Mouse (Mus musculus): ENCODE data around the gene Pcbp2. TPM values are rescaled to one million over a fixed set of nuclear protein-coding genes. Genes with fewer than 3 reads are reported as not detected.

The Pcbp2 gene
- polyA plus RNA-seq, 1 experiment from 2014 or later: 90.7 TPM

- DNase-seq (ENCODE audit: low spot score) (no peak), ATAC-seq (ENCODE audit: low FRiP score, low TSS enrichment) (no peak)
- H3K9me3 ChIP-seq (ENCODE audit: control insufficient read depth, low read length): no peaks in the 10 kb centered on the region
- H3K4me1 ChIP-seq (replicated peaks; ENCODE audit: control insufficient read depth, insufficient read depth): no peaks in the 10 kb centered on the region
- no peak overlapping the region for H3K27ac ChIP-seq (replicated peaks)
- TF ChIP-seq EP300 (optimal IDR thresholded peaks at IDR 0.05) (no peak), CTCF (IDR thresholded peaks at IDR 0.05; ENCODE audit: low read depth) (no peak)
- peaks cover 39% of the 10 kb centered on the region for H3K36me3 ChIP-seq (ENCODE audit: control insufficient read depth, insufficient read depth, low read length)
- no peak overlapping the region for H3K4me2 ChIP-seq (replicated peaks; ENCODE audit: low read depth)
- no peak overlapping the region for H3K4me3 ChIP-seq (ENCODE audit: low read depth, low read length)
- no peaks in the 10 kb centered on the region for H3K27me3 ChIP-seq (ENCODE audit: control insufficient read depth, insufficient read depth, low read length)
- WGBS: 89% methylated on average over 3 of the region's 3 CpGs
- H3K9ac ChIP-seq (ENCODE audit: low read length): no peak overlapping the region
These were observed 62.0 kb downstream of the Pcbp2 start for GRCm38 (mm10) chr15:102532106-102532900.

- H3K36me3 ChIP-seq (ENCODE audit: control insufficient read depth, insufficient read depth, low read length): peaks cover 39% of the 10 kb centered on the region
- DNase-seq (ENCODE audit: low spot score): no peak
These were observed 63.6 kb downstream of the Pcbp2 start for GRCm38 (mm10) chr15:102533926-102534325.

GRCm38 (mm10) chr15:102544801-102545200 is 74.5 kb downstream of the Pcbp2 start:
- no peak for ATAC-seq (ENCODE audit: low FRiP score, low TSS enrichment)
- H3K36me3 ChIP-seq (ENCODE audit: control insufficient read depth, insufficient read depth, low read length): peaks cover 20% of the 10 kb centered on the region

More at GRCm38 (mm10) chr15:102533926-102534325, 63.6 kb downstream of the Pcbp2 start:
- Histone ChIP-seq H3K9ac (ENCODE audit: low read length) (no peak overlapping the region), H3K4me3 (ENCODE audit: low read depth, low read length) (no peak overlapping the region), H3K27me3 (ENCODE audit: control insufficient read depth, insufficient read depth, low read length) (no peaks in the 10 kb centered on the region), H3K27ac (replicated peaks) (no peak overlapping the region), H3K4me1 (replicated peaks; ENCODE audit: control insufficient read depth, insufficient read depth) (no peaks in the 10 kb centered on the region), H3K9me3 (ENCODE audit: control insufficient read depth, low read length) (no peaks in the 10 kb centered on the region), H3K4me2 (replicated peaks; ENCODE audit: low read depth) (no peak overlapping the region)
- no peak for TF ChIP-seq CTCF (IDR thresholded peaks at IDR 0.05; ENCODE audit: low read depth)
- TF ChIP-seq EP300 (optimal IDR thresholded peaks at IDR 0.05): no peak
- 87% methylated on average over 7 of the region's 7 CpGs for WGBS
- no peak for ATAC-seq (ENCODE audit: low FRiP score, low TSS enrichment)

GRCm38 (mm10) chr15:102546246-102546645 is 75.9 kb downstream of the Pcbp2 start:
- Histone ChIP-seq H3K27me3 (ENCODE audit: control insufficient read depth, insufficient read depth, low read length) (no peaks in the 10 kb centered on the region), H3K36me3 (ENCODE audit: control insufficient read depth, insufficient read depth, low read length) (peaks cover 24% of the 10 kb centered on the region)
- 90% methylated on average over 3 of the region's 3 CpGs for WGBS

More at GRCm38 (mm10) chr15:102544801-102545200, 74.5 kb downstream of the Pcbp2 start:
- H3K4me2 ChIP-seq (replicated peaks; ENCODE audit: low read depth): no peak overlapping the region
- no peak overlapping the region for H3K9ac ChIP-seq (ENCODE audit: low read length)
- H3K9me3 ChIP-seq (ENCODE audit: control insufficient read depth, low read length): no peaks in the 10 kb centered on the region
- 89% methylated on average over 4 of the region's 4 CpGs for WGBS
- no peak overlapping the region for H3K4me3 ChIP-seq (ENCODE audit: low read depth, low read length)
- TF ChIP-seq CTCF (IDR thresholded peaks at IDR 0.05; ENCODE audit: low read depth) (no peak), EP300 (optimal IDR thresholded peaks at IDR 0.05) (no peak)
- H3K27ac ChIP-seq (replicated peaks): no peak overlapping the region
- H3K4me1 ChIP-seq (replicated peaks; ENCODE audit: control insufficient read depth, insufficient read depth): no peaks in the 10 kb centered on the region
- DNase-seq (ENCODE audit: low spot score): no peak
- no peaks in the 10 kb centered on the region for H3K27me3 ChIP-seq (ENCODE audit: control insufficient read depth, insufficient read depth, low read length)

GRCm38 (mm10) chr15:102546677-102547427 is 76.5 kb downstream of the Pcbp2 start:
- no peak for DNase-seq (ENCODE audit: low spot score)

More at GRCm38 (mm10) chr15:102546246-102546645, 75.9 kb downstream of the Pcbp2 start:
- TF ChIP-seq EP300 (optimal IDR thresholded peaks at IDR 0.05): no peak
- no peak for TF ChIP-seq CTCF (IDR thresholded peaks at IDR 0.05; ENCODE audit: low read depth)
- H3K9me3 ChIP-seq (ENCODE audit: control insufficient read depth, low read length): no peaks in the 10 kb centered on the region
- DNase-seq (ENCODE audit: low spot score): no peak
- H3K4me2 ChIP-seq (replicated peaks; ENCODE audit: low read depth): no peak overlapping the region
- H3K4me1 ChIP-seq (replicated peaks; ENCODE audit: control insufficient read depth, insufficient read depth): no peaks in the 10 kb centered on the region
- H3K4me3 ChIP-seq (ENCODE audit: low read depth, low read length): no peak overlapping the region
- H3K27ac ChIP-seq (replicated peaks): no peak overlapping the region
- no peak overlapping the region for H3K9ac ChIP-seq (ENCODE audit: low read length)
- ATAC-seq (ENCODE audit: low FRiP score, low TSS enrichment): no peak

More at GRCm38 (mm10) chr15:102546677-102547427, 76.5 kb downstream of the Pcbp2 start:
- no peak for ATAC-seq (ENCODE audit: low FRiP score, low TSS enrichment)
- H3K9ac ChIP-seq (ENCODE audit: low read length): no peak overlapping the region
- H3K4me3 ChIP-seq (ENCODE audit: low read depth, low read length): no peak overlapping the region
- TF ChIP-seq CTCF (IDR thresholded peaks at IDR 0.05; ENCODE audit: low read depth) (no peak), EP300 (optimal IDR thresholded peaks at IDR 0.05) (no peak)
- no peaks in the 10 kb centered on the region for H3K9me3 ChIP-seq (ENCODE audit: control insufficient read depth, low read length)
- H3K4me1 ChIP-seq (replicated peaks; ENCODE audit: control insufficient read depth, insufficient read depth): no peaks in the 10 kb centered on the region
- no peak overlapping the region for H3K4me2 ChIP-seq (replicated peaks; ENCODE audit: low read depth)
- no peaks in the 10 kb centered on the region for H3K27me3 ChIP-seq (ENCODE audit: control insufficient read depth, insufficient read depth, low read length)
- H3K27ac ChIP-seq (replicated peaks): no peak overlapping the region
- WGBS: 76% methylated on average over 3 of the region's 3 CpGs
- H3K36me3 ChIP-seq (ENCODE audit: control insufficient read depth, insufficient read depth, low read length): peaks cover 25% of the 10 kb centered on the region
